In the genomic region with DNA sequence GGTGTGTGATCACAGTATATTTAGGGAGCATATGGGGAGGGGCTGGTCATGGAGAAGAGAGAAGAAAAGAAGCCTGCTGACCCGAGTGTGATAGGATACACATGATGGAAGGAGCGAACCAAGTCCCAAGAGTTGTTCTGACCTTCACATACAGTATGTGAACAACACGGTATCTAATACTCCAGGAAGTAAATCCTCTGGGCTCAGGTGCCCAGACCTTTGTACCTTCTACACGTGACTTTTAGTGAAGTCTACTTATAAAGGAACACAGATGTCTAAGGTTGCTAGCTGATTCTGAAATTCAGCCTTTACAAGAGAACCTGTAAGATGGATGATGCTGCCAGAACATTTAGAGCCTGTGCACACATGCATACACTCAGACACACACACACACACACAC, we compare ENCODE assay signal across 20 mouse cellular contexts. TPM values are rescaled to one million over a fixed set of nuclear protein-coding genes. Genes with fewer than 3 reads are reported as not detected.
A peak's percentile ranks its signal among the peaks of the same experiment; 100 is the strongest.
DNase-seq lines count a peak whose midpoint lies in the region; ATAC-seq lines count a peak whose summit lies in the region.
"Had no signal": no experiment of that assay in that cellular context is flagged by ENCODE, and none has a peak within 500 bp of the region (broad histone marks: within the 10 kb centered on the region; RNA-seq: fewer than 3 reads in every experiment).

No protein-coding gene starts in this region.

- peaks cover 16% of the 10 kb centered on the region; the same call in 1 of the 2 replicates for H3K4me1 ChIP-seq in forebrain, embryonic 14.5 days (ENCODE audit: control insufficient read depth, insufficient read depth, low read length)
- peaks cover 10% of the 10 kb centered on the region for H3K4me1 ChIP-seq in forebrain, embryonic 16.5 days (replicated peaks; ENCODE audit: control insufficient read depth, insufficient read depth, low read length)
- H3K4me1 ChIP-seq in intestine, embryonic 15.5 days (replicated peaks): no peaks in the 10 kb centered on the region
- H3K4me1 ChIP-seq in intestine, embryonic 16.5 days (ENCODE audit: control insufficient read depth, insufficient read depth, low read length): no peaks in the 10 kb centered on the region
- H3K4me1 ChIP-seq: embryonic facial prominence, embryonic 13.5 days; embryonic facial prominence, embryonic 15.5 days; forebrain, embryonic 10.5 days; forebrain, embryonic 12.5 days had no signal

- no peak overlapping the region for H3K4me3 ChIP-seq in forebrain, embryonic 14.5 days (ENCODE audit: low read depth, low read length)
- H3K4me3 ChIP-seq in forebrain, embryonic 16.5 days (replicated peaks; ENCODE audit: low read length): no peak overlapping the region
- no peak overlapping the region for H3K4me3 ChIP-seq in intestine, embryonic 15.5 days (replicated peaks)
- H3K4me3 ChIP-seq in intestine, embryonic 16.5 days (ENCODE audit: low read length): no peak overlapping the region
- H3K4me3 ChIP-seq: embryonic facial prominence, embryonic 13.5 days; embryonic facial prominence, embryonic 15.5 days; erythroblast, embryonic 14.5 days; forebrain, embryonic 10.5 days; forebrain, embryonic 12.5 days; forebrain, embryonic 15.5 days had no signal

- no peak overlapping the region for H3K4me2 ChIP-seq in forebrain, embryonic 14.5 days (ENCODE audit: low read length)
- H3K4me2 ChIP-seq in forebrain, embryonic 16.5 days (ENCODE audit: low read length): no peak overlapping the region
- no peak overlapping the region for H3K4me2 ChIP-seq in intestine, embryonic 15.5 days (replicated peaks)
- H3K4me2 ChIP-seq in intestine, embryonic 16.5 days (ENCODE audit: low read depth, low read length): no peak overlapping the region
- H3K4me2 ChIP-seq: embryonic facial prominence, embryonic 13.5 days; embryonic facial prominence, embryonic 15.5 days; forebrain, embryonic 12.5 days; forebrain, embryonic 15.5 days had no signal

- H3K9me3 ChIP-seq in forebrain, embryonic 14.5 days (replicated peaks; ENCODE audit: control insufficient read depth, low read length): 0 out of 2 replicates have a peak, but pooled peaks cover 3% of the 10 kb centered on the region
- peaks cover 4% of the 10 kb centered on the region; the same call in 1 of the 2 replicates for H3K9me3 ChIP-seq in forebrain, embryonic 16.5 days (ENCODE audit: control insufficient read depth, low read length)
- no peaks in the 10 kb centered on the region for H3K9me3 ChIP-seq in intestine, embryonic 15.5 days
- peaks cover 3% of the 10 kb centered on the region; the same call in 1 of the 2 replicates for H3K9me3 ChIP-seq in intestine, embryonic 16.5 days (ENCODE audit: control insufficient read depth, low read length)
- H3K9me3 ChIP-seq: embryonic facial prominence, embryonic 15.5 days; forebrain, embryonic 12.5 days; forebrain, embryonic 15.5 days had no signal

- no peak for DNase-seq in forebrain, embryonic 14.5 days (ENCODE audit: low spot score)
- no peak for DNase-seq in cerebellum, adult 8-10 months
- no peak for DNase-seq in lung, postnatal 4 days
- DNase-seq: adrenal gland, adult 2 months; adrenal gland, postnatal 10 days; adrenal gland, postnatal 25 days; cerebellum, adult 11-12 months; cerebellum, adult 2 months; cerebellum, adult 9-11 months; cerebellum, postnatal 36 days; embryo, embryonic 11 days had no signal

- H3K27ac ChIP-seq in forebrain, embryonic 14.5 days (ENCODE audit: low read depth, low read length): no peak overlapping the region
- H3K27ac ChIP-seq in forebrain, embryonic 16.5 days (ENCODE audit: low read length): no peak overlapping the region
- H3K27ac ChIP-seq in intestine, embryonic 15.5 days: no peak overlapping the region
- no peak overlapping the region for H3K27ac ChIP-seq in intestine, embryonic 16.5 days (ENCODE audit: low read length)
- H3K27ac ChIP-seq: embryonic facial prominence, embryonic 13.5 days; embryonic facial prominence, embryonic 15.5 days; forebrain, embryonic 10.5 days; forebrain, embryonic 12.5 days; forebrain, embryonic 15.5 days had no signal

- H3K27me3 ChIP-seq in forebrain, embryonic 14.5 days (replicated peaks; ENCODE audit: control insufficient read depth, insufficient read depth, low read length): no peaks in the 10 kb centered on the region
- H3K27me3 ChIP-seq in forebrain, embryonic 16.5 days (replicated peaks; ENCODE audit: control insufficient read depth, insufficient read depth, low read length): no peaks in the 10 kb centered on the region
- no peaks in the 10 kb centered on the region for H3K27me3 ChIP-seq in intestine, embryonic 15.5 days (replicated peaks)
- H3K27me3 ChIP-seq in intestine, embryonic 16.5 days (replicated peaks; ENCODE audit: control insufficient read depth, insufficient read depth, low read length): no peaks in the 10 kb centered on the region
- H3K27me3 ChIP-seq: embryonic facial prominence, embryonic 13.5 days; embryonic facial prominence, embryonic 15.5 days; forebrain, embryonic 12.5 days; forebrain, embryonic 15.5 days had no signal

- WGBS in forebrain, embryonic 14.5 days: 94% methylated on average over 4 of the region's 4 CpGs
- 91% methylated on average over 4 of the region's 4 CpGs for WGBS in forebrain, embryonic 16.5 days
- WGBS in intestine, embryonic 15.5 days: 89% methylated on average over 4 of the region's 4 CpGs
- 85% methylated on average over 4 of the region's 4 CpGs for WGBS in intestine, embryonic 16.5 days

- ATAC-seq in forebrain, embryonic 14.5 days: peak; percentile 29; the same call in 1 of the 2 replicates
- no peak for ATAC-seq in forebrain, embryonic 16.5 days
- peak; percentile 51; the same call in 1 of the 2 replicates for ATAC-seq in intestine, embryonic 15.5 days
- ATAC-seq in intestine, embryonic 16.5 days: peak; percentile 81

- no peaks in the 10 kb centered on the region for H3K36me3 ChIP-seq in forebrain, embryonic 14.5 days (ENCODE audit: control insufficient read depth, insufficient read depth, low read length)
- H3K36me3 ChIP-seq in forebrain, embryonic 16.5 days (ENCODE audit: control insufficient read depth, insufficient read depth): no peaks in the 10 kb centered on the region
- no peaks in the 10 kb centered on the region for H3K36me3 ChIP-seq in intestine, embryonic 15.5 days
- no peaks in the 10 kb centered on the region for H3K36me3 ChIP-seq in intestine, embryonic 16.5 days (ENCODE audit: control insufficient read depth, insufficient read depth, low read length)
- H3K36me3 ChIP-seq: embryonic facial prominence, embryonic 13.5 days; embryonic facial prominence, embryonic 15.5 days; forebrain, embryonic 12.5 days; forebrain, embryonic 15.5 days had no signal

- H3K9ac ChIP-seq in forebrain, embryonic 14.5 days (ENCODE audit: low read length): no peak overlapping the region
- H3K9ac ChIP-seq in forebrain, embryonic 16.5 days (replicated peaks; ENCODE audit: low read depth, low read length): no peak overlapping the region
- no peak overlapping the region for H3K9ac ChIP-seq in intestine, embryonic 15.5 days
- H3K9ac ChIP-seq in intestine, embryonic 16.5 days (ENCODE audit: low read depth, low read length): no peak overlapping the region
- H3K9ac ChIP-seq: embryonic facial prominence, embryonic 13.5 days; embryonic facial prominence, embryonic 15.5 days; forebrain, embryonic 12.5 days; forebrain, embryonic 15.5 days had no signal

RNA-seq across cellular contexts. Expression of a gene that starts 15.4 kb away (rescaled TPM):
- 4.9 and 5.6 TPM in 2 replicates for polyA plus RNA-seq in forebrain, embryonic 14.5 days (2014; fragmentation: Nextera tagmentation; extraction: Ambion mirVana)
- polyA plus RNA-seq in forebrain, embryonic 16.5 days (2015; fragmentation: Nextera tagmentation; extraction: Ambion mirVana): 6.3 and 7.6 TPM in 2 replicates
- polyA plus RNA-seq in intestine, embryonic 15.5 days (2015; fragmentation: Nextera tagmentation; extraction: Ambion mirVana): 8.5 and 9.4 TPM in 2 replicates
- polyA plus RNA-seq in intestine, embryonic 16.5 days (2015; fragmentation: Nextera tagmentation; extraction: Ambion mirVana): 7.9 and 10.5 TPM in 2 replicates
